Mouse (Mus musculus) brain, embryonic 18.5 days (tissue): Measurements from ENCODE around the gene Zeb2.

Source experiments
- DNase-seq: peaks from one replicate; pipeline ENCODE4 v3.0.0-alpha.2; 2012; ENCODE audit warnings: low read depth, low spot score

Gene Zeb2

GRCm38 (mm10) chr2:45062136-45062535, 55.1 kb downstream of the Zeb2 start:
- no peak for DNase-seq

DNA sequence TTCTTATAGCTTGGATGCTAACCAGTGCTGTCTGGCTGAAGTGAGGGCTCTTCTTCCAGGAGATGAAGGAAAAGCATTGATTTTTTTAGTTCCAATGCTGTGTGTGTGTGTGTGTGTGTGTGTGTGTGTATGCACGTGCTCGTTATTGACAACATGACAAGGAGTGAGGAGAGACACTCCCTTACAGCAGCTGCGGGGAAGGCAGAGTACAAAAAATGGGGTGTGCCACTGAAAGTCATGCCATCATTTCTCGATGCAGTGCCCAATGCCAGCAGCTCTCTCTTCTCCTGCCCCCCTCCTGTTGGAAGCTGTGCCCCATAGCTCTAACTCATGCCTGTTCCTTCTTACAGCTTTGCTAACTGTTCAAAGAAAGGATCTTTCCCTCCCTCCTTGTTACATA, 56.4 kb downstream of the Zeb2 start:
- no peak for DNase-seq

GRCm38 (mm10) chr2:45060202-45060601, 57.0 kb downstream of the Zeb2 start:
- no peak for DNase-seq

GRCm38 (mm10) chr2:45059599-45059998, 57.6 kb downstream of the Zeb2 start:
- DNase-seq = no peak

DNA sequence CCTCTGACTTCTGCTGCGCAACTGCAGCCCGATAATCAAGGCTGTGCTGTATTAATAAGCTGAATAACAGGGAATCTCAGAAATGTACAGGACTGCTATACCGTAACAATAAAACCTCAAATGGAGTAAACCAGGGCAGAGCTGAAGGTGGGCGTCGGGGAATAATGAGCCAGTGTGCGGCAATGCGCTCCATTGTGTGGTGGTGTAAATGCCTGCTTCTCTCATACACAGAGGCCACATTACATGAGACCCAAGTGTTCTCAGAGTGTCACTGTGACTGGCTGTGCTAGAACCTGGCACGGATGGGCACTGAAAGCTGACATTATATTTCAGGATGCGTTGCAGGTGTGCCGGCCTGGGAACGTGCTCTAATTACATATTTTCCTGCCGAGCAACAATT, 58.2 kb downstream of the Zeb2 start:
- no peak for DNase-seq

DNA sequence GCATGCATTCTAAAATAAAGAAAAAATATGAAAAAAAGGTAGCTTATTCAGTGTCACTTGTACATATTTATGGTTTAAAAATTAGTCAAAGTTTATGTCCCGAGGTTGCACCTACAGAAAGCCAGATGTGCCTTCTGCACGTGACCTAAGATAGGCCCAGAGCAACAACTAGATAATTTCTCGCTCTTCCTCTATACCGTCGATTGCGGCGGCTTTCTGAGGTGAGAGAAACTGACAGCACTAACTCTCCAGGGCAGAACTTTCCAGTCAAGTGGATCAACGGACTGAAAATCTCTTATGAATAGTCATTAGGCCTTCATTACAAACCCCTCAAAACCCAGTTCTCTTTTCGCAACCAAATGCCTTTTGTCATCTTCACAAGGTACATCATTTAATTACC, 59.0 kb downstream of the Zeb2 start:
- DNase-seq = no peak

DNA sequence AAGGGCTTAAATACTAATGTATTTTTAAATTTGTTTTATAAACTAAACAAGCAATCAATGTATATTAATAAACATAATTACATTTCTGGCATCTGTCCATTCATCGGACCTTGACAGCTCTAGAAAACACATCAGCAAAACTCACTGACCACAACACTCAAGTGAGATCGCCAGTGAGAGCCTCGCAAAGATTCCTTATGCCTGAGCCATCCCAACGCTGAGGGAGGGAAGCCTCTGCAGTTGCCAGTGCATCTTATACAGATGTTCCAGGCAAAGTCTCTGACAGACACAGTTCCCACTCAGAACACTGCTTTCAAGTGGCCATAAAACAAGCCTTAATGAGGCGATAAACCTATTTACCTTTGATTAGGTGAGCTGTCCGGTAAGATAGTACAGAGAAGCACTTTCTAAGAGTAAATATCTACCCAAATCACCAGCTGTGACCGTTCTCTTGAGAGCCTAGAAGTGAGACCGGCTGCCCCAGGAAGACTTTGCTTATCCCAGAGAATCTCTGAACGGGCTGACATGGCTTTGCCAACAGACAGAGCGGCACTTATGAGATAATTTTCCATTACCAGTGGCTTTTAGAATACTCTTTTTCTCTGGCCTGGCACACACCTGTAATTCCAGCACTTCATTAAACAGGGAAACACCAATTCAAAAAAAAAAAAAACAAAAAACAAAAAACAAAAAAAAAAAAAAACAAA, 60.2 kb downstream of the Zeb2 start:
- DNase-seq = no peak

DNA sequence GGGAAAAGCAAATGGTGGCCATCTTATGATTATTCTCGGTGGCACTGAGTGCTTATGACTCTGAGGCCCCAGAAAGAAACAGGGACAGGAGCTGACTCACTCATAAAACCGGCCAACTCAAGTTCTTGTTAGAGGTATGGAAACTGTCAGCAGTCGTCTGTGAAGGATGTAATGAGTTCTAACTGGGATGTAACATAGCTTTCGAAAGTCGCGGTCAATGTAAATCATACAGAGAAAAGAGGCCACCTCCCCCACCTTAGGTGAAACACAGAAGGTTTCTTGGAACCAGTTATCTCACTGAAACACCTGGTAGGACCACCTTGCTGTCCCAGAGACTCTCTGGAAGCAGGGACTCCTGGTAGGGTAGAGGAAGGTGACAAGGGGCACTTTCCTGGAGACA, 61.3 kb downstream of the Zeb2 start:
- DNase-seq = no peak

GRCm38 (mm10) chr2:45055034-45055615, 62.1 kb downstream of the Zeb2 start:
- no peak for DNase-seq

DNA sequence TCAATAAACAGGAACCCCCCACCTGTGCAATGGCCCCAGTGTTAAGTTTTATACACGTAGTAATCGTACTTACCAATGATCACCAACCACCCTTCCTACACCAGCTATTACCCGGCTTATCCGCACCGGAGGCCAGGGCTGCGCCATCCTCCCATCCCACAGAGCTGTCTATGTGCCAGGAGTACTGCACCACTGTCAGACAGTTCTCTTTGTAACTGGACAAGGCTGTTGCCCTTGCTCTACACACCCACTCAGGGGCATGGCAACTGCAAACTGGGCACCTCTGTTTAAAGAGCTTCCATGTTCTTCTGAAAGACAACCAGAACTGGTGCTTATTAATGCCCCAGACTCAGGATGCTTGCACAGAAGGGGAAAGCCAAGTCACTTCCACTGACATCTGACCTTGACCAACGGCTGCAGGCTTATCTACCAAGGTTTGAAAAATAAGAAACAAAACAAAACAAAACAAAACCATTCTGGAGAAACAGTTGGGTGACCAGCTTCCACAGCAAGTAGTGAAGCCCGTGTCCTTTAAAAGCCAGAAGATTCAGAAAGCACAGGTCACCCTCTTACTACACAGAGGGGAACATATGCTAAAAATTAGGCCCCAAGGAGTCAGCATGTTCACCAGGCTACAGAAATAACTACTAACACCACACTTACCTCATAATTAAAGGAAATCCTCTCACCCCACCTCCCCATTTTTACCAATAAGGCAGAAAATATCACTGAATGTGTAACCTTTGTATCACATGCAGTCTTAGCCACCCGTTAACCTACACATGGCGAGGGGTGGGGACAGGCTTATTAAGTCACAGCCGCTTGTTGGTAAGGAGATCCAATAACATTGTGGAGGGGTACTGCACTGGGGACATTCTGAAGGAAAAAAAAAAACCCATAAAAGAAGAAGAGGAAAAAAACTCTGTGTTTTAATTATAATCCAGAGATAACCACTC, 62.8 kb downstream of the Zeb2 start:
- no peak for DNase-seq

GRCm38 (mm10) chr2:45052587-45052986, 64.6 kb downstream of the Zeb2 start:
- no peak for DNase-seq

GRCm38 (mm10) chr2:45051321-45051720, 65.9 kb downstream of the Zeb2 start:
- DNase-seq = no peak

DNA sequence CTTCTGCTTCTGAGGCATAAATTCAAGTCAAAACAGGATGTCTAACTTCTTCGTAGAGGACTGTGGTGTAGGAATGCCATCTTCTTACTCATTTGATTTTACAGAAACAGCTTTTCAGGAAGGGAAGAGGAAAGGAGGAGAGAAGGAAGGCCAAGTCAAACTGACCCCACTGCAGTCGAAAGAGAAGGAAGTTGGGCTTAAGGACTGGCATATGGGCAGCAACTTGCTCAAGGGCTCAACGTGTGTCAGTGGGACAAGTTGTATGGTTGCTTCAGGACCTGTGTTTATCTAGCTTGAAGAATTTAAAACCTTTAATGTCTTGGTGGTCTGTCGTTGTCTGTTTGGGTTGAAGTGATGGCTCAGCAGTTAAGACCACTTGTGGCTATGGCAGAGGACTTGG, 67.3 kb downstream of the Zeb2 start:
- no peak for DNase-seq

DNA sequence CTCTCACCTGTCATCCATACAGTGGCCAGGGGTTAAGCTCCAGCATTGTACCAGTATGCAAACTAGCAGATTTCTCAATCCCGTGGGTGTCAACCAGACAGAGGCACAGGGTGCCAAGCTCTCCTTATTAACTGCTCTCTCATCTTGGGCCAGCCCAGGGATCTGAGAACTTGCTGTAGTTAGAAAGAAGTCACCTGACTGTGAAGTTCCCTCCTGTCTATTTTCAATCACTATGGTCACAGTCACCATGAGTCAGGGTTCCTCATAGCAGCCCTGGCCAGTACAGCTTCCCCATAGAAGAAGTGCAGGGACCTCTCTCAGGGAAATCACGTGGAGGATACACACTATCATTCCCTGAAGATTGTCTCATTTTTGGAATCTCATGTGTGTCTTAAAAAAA, 67.9 kb downstream of the Zeb2 start:
- no peak for DNase-seq

DNA sequence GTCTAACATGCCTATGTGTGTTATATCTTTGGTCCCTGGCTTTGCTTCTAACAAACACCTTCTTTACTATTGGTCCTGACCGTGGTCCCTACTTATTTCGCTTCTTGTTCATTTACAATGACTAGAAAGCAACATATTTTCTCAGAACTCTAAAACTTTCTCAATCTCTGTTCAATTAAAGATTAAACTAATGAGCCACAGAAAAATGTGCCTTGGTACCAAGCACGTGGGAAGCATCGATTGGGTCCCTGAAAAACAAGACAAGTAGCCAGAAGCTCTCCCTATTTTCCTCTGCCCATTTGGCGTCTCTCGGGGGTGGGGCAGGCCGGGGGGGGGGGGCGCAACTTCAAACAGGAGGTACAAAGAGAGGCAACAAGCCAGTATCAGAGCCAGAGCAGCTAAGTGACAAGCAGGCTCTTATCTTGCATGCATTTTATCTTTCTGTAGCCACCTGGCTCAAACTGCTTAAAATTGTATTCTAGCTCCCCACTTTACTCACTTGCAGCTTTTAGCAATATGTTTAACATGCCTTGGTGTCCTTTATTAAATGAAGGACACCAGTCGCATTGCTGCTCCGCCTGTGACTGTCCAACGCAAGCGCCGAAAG, 76.4 kb downstream of the Zeb2 start:
- no peak for DNase-seq

- DNase-seq = no peak
These were observed 77.7 kb downstream of the Zeb2 start for GRCm38 (mm10) chr2:45039503-45039902.

DNA sequence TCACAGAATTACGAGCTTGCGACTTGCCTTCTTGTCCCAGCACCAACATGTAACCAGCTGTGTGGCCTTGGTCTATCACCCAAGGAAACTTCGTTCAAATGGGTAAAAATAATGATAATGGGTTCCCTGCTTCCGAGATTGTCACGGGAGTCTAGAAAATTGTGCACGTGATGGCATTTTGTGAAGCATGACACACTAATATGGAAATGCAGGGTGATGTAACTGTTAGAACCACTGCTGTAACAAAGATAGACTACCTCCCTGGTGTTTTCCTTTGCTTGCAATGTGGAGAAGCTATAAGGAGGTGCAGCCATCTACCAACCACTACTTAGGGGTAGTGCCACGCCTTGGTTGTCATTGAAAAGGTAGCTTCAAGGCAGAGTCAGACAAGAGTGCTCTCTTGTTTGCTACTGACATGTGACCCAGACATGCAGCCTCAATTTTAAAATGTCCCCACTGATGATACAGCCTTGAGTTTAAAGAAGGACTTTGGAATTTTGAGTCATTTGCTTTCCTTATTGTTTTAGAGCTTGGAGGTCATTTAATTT, 89.0 kb downstream of the Zeb2 start:
- no peak for DNase-seq

- DNase-seq = no peak
These were observed 99.9 kb downstream of the Zeb2 start for GRCm38 (mm10) chr2:45017186-45017800.

GRCm38 (mm10) chr2:45013325-45013724, 103.9 kb downstream of the Zeb2 start:
- DNase-seq = no peak

DNA sequence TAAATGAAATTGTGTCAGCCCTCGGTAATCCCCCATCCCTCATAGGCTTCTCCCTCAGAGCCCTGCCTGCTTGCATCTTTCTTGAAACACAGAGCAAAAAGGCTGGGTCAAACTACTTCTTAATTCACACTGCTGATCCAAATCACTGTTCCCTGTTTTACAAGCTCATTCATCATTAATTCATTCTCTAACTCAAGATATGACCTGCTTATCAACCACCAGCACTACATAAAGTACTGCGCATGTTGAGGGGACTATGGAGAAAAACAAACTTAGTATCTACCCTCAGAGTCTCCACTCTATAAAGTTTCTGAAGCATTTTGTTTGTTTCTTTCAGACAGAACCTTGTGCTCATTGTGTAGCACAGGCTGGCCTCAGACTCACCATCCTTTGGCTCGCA, 104.5 kb downstream of the Zeb2 start:
- no peak for DNase-seq

DNA sequence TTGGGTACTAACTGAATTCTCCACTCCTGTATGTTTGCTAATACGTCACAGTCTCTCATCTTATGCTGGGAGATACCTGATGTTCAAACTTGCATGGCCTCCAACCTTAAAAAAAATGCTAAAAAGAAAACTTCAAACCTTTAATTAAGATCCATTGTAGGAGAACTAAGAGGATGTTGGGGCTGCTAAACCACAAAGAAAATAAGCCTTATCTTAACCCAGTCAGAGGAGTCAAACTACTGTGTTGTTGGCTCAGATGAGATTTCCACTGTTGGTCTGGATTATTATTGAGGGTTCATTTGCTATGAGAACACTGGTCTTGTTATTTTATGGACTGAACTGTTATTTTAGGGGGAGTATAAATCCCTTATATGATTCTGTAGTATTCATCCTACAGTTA, 106.5 kb downstream of the Zeb2 start:
- DNase-seq = no peak
